In genomic region chr2:146621167-146621566, GRCm38 (mm10) we compare ENCODE assay signal across 8 mouse cellular contexts.
DNase-seq lines count a peak whose midpoint lies in the region; ATAC-seq and TF ChIP-seq lines count a peak whose summit lies in the region.

No protein-coding gene starts in this region.

- no peaks in the 10 kb centered on the region for H3K36me3 ChIP-seq in heart, adult 2 months (ENCODE audit: control insufficient read depth, insufficient read depth, low read length)
- no peaks in the 10 kb centered on the region for H3K36me3 ChIP-seq in heart, embryonic 11.5 days (ENCODE audit: control insufficient read depth, insufficient read depth, low read length)
- H3K36me3 ChIP-seq in embryonic facial prominence, embryonic 10.5 days (replicated peaks) = no peaks in the 10 kb centered on the region
- no peaks in the 10 kb centered on the region for H3K36me3 ChIP-seq in limb, embryonic 10.5 days
- H3K36me3 ChIP-seq in midbrain, embryonic 15.5 days (replicated peaks) = no peaks in the 10 kb centered on the region

- H3K4me1 ChIP-seq in heart, adult 2 months (ENCODE audit: control insufficient read depth, insufficient read depth, low read length) = no peaks in the 10 kb centered on the region
- H3K4me1 ChIP-seq in heart, embryonic 11.5 days (ENCODE audit: control insufficient read depth, insufficient read depth, low read length) = no peaks in the 10 kb centered on the region
- H3K4me1 ChIP-seq in embryonic facial prominence, embryonic 10.5 days = 0 out of 2 replicates have a peak, but pooled peaks cover 10% of the 10 kb centered on the region
- H3K4me1 ChIP-seq in limb, embryonic 10.5 days = peaks cover 3% of the 10 kb centered on the region; the same call in 1 of the 2 replicates
- no peaks in the 10 kb centered on the region for H3K4me1 ChIP-seq in midbrain, embryonic 15.5 days

- H3K9ac ChIP-seq in heart, adult 2 months (ENCODE audit: low read depth, low read length) = no peak overlapping the region
- H3K9ac ChIP-seq in heart, embryonic 11.5 days (ENCODE audit: low read depth, low read length) = no peak overlapping the region
- no peak overlapping the region for H3K9ac ChIP-seq in midbrain, embryonic 15.5 days

- 18% methylated on average over 5 of the region's 5 CpGs for WGBS in heart, adult 2 months
- WGBS in heart, embryonic 11.5 days (ENCODE audit: insufficient replicate concordance) = 21% methylated on average over 5 of the region's 5 CpGs
- WGBS in embryonic facial prominence, embryonic 10.5 days = 13% methylated on average over 5 of the region's 5 CpGs
- WGBS in limb, embryonic 10.5 days = 17% methylated on average over 5 of the region's 5 CpGs
- 18% methylated on average over 5 of the region's 5 CpGs for WGBS in midbrain, embryonic 15.5 days

- ATAC-seq in heart, embryonic 11.5 days (replicated peaks; ENCODE audit: insufficient number of reproducible peaks, low FRiP score, low TSS enrichment) = no peak
- peak; percentile 56 for ATAC-seq in midbrain, embryonic 15.5 days (replicated peaks)

- no peak overlapping the region for H3K4me3 ChIP-seq in heart, adult 2 months
- H3K4me3 ChIP-seq in heart, embryonic 11.5 days (ENCODE audit: low read depth, low read length) = no peak overlapping the region
- H3K4me3 ChIP-seq in embryonic facial prominence, embryonic 10.5 days = no peak overlapping the region
- H3K4me3 ChIP-seq in limb, embryonic 10.5 days = no peak overlapping the region
- no peak overlapping the region for H3K4me3 ChIP-seq in midbrain, embryonic 15.5 days

- no peaks in the 10 kb centered on the region for H3K9me3 ChIP-seq in heart, embryonic 11.5 days (replicated peaks; ENCODE audit: control insufficient read depth, low read length)
- no peaks in the 10 kb centered on the region for H3K9me3 ChIP-seq in embryonic facial prominence, embryonic 10.5 days
- no peaks in the 10 kb centered on the region for H3K9me3 ChIP-seq in limb, embryonic 10.5 days (replicated peaks)
- H3K9me3 ChIP-seq in midbrain, embryonic 15.5 days = no peaks in the 10 kb centered on the region

- no peak for TF ChIP-seq EP300 in heart, adult 2 months (IDR thresholded peaks at IDR 0.05; ENCODE audit: insufficient read depth, low read depth, low read length)

- no peaks in the 10 kb centered on the region for H3K27me3 ChIP-seq in heart, adult 2 months (ENCODE audit: control insufficient read depth, insufficient read depth, low read length)
- no peaks in the 10 kb centered on the region for H3K27me3 ChIP-seq in heart, embryonic 11.5 days (ENCODE audit: control insufficient read depth, insufficient read depth, low read length)
- peaks cover 42% of the 10 kb centered on the region for H3K27me3 ChIP-seq in embryonic facial prominence, embryonic 10.5 days (replicated peaks; ENCODE audit: low read depth, poor library complexity, severe bottlenecking)
- 0 out of 2 replicates have a peak, but pooled peaks cover 8% of the 10 kb centered on the region for H3K27me3 ChIP-seq in limb, embryonic 10.5 days (ENCODE audit: low read depth, poor library complexity, severe bottlenecking)
- H3K27me3 ChIP-seq in midbrain, embryonic 15.5 days (replicated peaks) = peaks cover 38% of the 10 kb centered on the region

- H3K79me2 ChIP-seq in heart, adult 2 months (replicated peaks; ENCODE audit: control insufficient read depth, insufficient read depth, low read length) = no peaks in the 10 kb centered on the region

- H3K27ac ChIP-seq in heart, adult 2 months = no peak overlapping the region
- no peak overlapping the region for H3K27ac ChIP-seq in heart, embryonic 11.5 days (ENCODE audit: low read depth, low read length)
- H3K27ac ChIP-seq in embryonic facial prominence, embryonic 10.5 days (replicated peaks) = no peak overlapping the region
- no peak overlapping the region for H3K27ac ChIP-seq in limb, embryonic 10.5 days
- no peak overlapping the region for H3K27ac ChIP-seq in midbrain, embryonic 15.5 days

- H3K4me2 ChIP-seq in heart, embryonic 11.5 days = no peak overlapping the region
- H3K4me2 ChIP-seq in midbrain, embryonic 15.5 days = no peak overlapping the region

- no peak for TF ChIP-seq POLR2A in heart, adult 2 months (IDR thresholded peaks at IDR 0.05; ENCODE audit: insufficient read depth, low read depth, low read length)

- intact Hi-C loops in heart, adult 2 months (cut with DNase I) = no loop called here

- peak in 1 of 2 experiments; percentile 20 for DNase-seq in heart, adult 2 months
- DNase-seq in Muller cell, postnatal 12 days (ENCODE audit: inconsistent ontology term) = peak; percentile 38
- DNase-seq in embryonic facial prominence, embryonic 10.5 days (ENCODE audit: low spot score) = peak; percentile 80
- DNase-seq in hindlimb bud, embryonic 11.5 days (ENCODE audit: extremely low spot score, low read depth, low spot score) = peak; percentile 74
- DNase-seq in limb, embryonic 10.5 days (ENCODE audit: low spot score) = peak; percentile 75
- DNase-seq in thymus, postnatal 25 days = peak; percentile 7

- peak; percentile 61 for TF ChIP-seq CTCF in heart, adult 2 months (IDR thresholded peaks at IDR 0.05)
